Mouse (Mus musculus) midbrain, embryonic 12.5 days (tissue): ENCODE measurements around the gene Sf3b2. TPM values are rescaled to one million over a fixed set of nuclear protein-coding genes. Genes with fewer than 3 reads are reported as not detected.

Source experiments
- ATAC-seq: fragments of 200-750 bp; cut with Nextera tagmentation; 2 replicates; pipeline ENCODE4 v1.8.0; 2017; ENCODE audit warnings: low read depth, moderate TSS enrichment, moderate library complexity; ENCODE audit not compliant: low FRiP score
- H3K27ac ChIP-seq: fragments of 300-500 bp; sonication (generic); replicated peaks from 2 replicates; pipeline ENCODE4 v1.5.1; 2016; ENCODE audit warnings: mild to moderate bottlenecking
- H3K27me3 ChIP-seq: fragments of 300-500 bp; sonication (generic); 2 replicates; pipeline ENCODE4 v1.6.1; 2016; ENCODE audit warnings: mild to moderate bottlenecking
- H3K36me3 ChIP-seq: fragments of 300-500 bp; sonication (generic); 2 replicates; pipeline ENCODE4 v1.6.1; 2016
- H3K4me1 ChIP-seq: fragments of 300-500 bp; sonication (generic); 2 replicates; pipeline ENCODE4 v1.6.1; 2016
- H3K4me2 ChIP-seq: fragments of 300-500 bp; sonication (generic); replicated peaks from 2 replicates; pipeline ENCODE4 v1.6.1; 2016; ENCODE audit warnings: mild to moderate bottlenecking, moderate library complexity
- H3K4me3 ChIP-seq: fragments of 300-500 bp; sonication (generic); 2 replicates; pipeline ENCODE4 v1.5.1; 2016; ENCODE audit warnings: mild to moderate bottlenecking
- H3K9ac ChIP-seq: fragments of 300-500 bp; sonication (generic); replicated peaks from 2 replicates; pipeline ENCODE4 v1.6.1; 2016; ENCODE audit warnings: mild to moderate bottlenecking, moderate library complexity
- H3K9me3 ChIP-seq: fragments of 300-500 bp; sonication (generic); 2 replicates; pipeline ENCODE4 v1.6.1; 2016; ENCODE audit warnings: mild to moderate bottlenecking
- WGBS: fragments of 180-500 bp; shearing (Covaris S2); methylation state at CpG from one replicate; pipeline ENCODE4 v1.1.7; 2016; 5-methylcytosine and 5-hydroxymethylcytosine counted together
- polyA plus RNA-seq: library from polyadenylated mRNA; unstranded; fragments of >200 nt; fragmentation: Nextera tagmentation; extraction: Ambion mirVana; gene quantifications from 2 replicates; pipeline ENCODE4 v1.2.1, GENCODE M21; 2016

Gene Sf3b2
- polyA plus RNA-seq: 411 and 418 TPM in 2 replicates

- Histone ChIP-seq H3K4me2 (peak within 1 kb of the TSS; percentile 91), H3K9ac (peak within 1 kb of the TSS; percentile 85), H3K4me1 (peaks cover 39% of the 10 kb centered on the region), H3K27me3 (no peaks in the 10 kb centered on the region), H3K36me3 (peaks cover 31% of the 10 kb centered on the region), H3K27ac (peak within 1 kb of the TSS; percentile 89), H3K9me3 (no peaks in the 10 kb centered on the region), H3K4me3 (peak within 1 kb of the TSS; percentile 88)
- ATAC-seq: peak; percentile 93
- under 1% methylated on average over 46 of the region's 46 CpGs for WGBS
Observed at GRCm38 (mm10) chr19:5294972-5295735, at the start of gene Sf3b2. Gene Sf3b2, minus strand, starts transcription at chr19:5295455.

- H3K27me3 ChIP-seq: no peaks in the 10 kb centered on the region
- ATAC-seq: no peak
- no peaks in the 10 kb centered on the region for H3K9me3 ChIP-seq
- no peak overlapping the region for H3K4me2 ChIP-seq
- 89% methylated on average over 7 of the region's 7 CpGs for WGBS
- H3K27ac ChIP-seq: no peak overlapping the region
- no peaks in the 10 kb centered on the region for H3K36me3 ChIP-seq
- no peaks in the 10 kb centered on the region for H3K4me1 ChIP-seq
- H3K9ac ChIP-seq: no peak overlapping the region
- no peak overlapping the region for H3K4me3 ChIP-seq
Observed at GRCm38 (mm10) chr19:5341360-5341759, 46.1 kb upstream of the Sf3b2 start.

- no peaks in the 10 kb centered on the region for H3K36me3 ChIP-seq
- no peaks in the 10 kb centered on the region for H3K27me3 ChIP-seq
- no peak for ATAC-seq
- no peak overlapping the region for H3K4me2 ChIP-seq
- H3K27ac ChIP-seq: no peak overlapping the region
- WGBS: 20% methylated on average over 5 of the region's 5 CpGs
- H3K4me3 ChIP-seq: no peak overlapping the region
- H3K9me3 ChIP-seq: no peaks in the 10 kb centered on the region
- H3K4me1 ChIP-seq: no peaks in the 10 kb centered on the region
- H3K9ac ChIP-seq: no peak overlapping the region
Observed at GRCm38 (mm10) chr19:5337975-5338374, 42.7 kb upstream of the Sf3b2 start.

- H3K4me3 ChIP-seq: no peak within 1 kb of the TSS
- no peak within 1 kb of the TSS for H3K4me2 ChIP-seq
- H3K9ac ChIP-seq: no peak within 1 kb of the TSS
- no peak within 1 kb of the TSS for H3K27ac ChIP-seq
- WGBS: 90% methylated on average over 6 of the region's 6 CpGs
- ATAC-seq: no peak
- no peaks in the 10 kb centered on the region for H3K27me3 ChIP-seq
- H3K9me3 ChIP-seq: no peaks in the 10 kb centered on the region
- no peaks in the 10 kb centered on the region for H3K4me1 ChIP-seq
- no peaks in the 10 kb centered on the region for H3K36me3 ChIP-seq
Observed at GRCm38 (mm10) chr19:5335441-5335840, 40.2 kb upstream of the Sf3b2 start, which contains the start of gene Catsper1. Gene Catsper1, plus strand, starts transcription at chr19:5335741.

GRCm38 (mm10) chr19:5334741-5335140 is 39.5 kb upstream of the Sf3b2 start:
- Histone ChIP-seq H3K4me3 (no peak overlapping the region), H3K4me2 (no peak overlapping the region), H3K36me3 (no peaks in the 10 kb centered on the region), H3K27me3 (no peaks in the 10 kb centered on the region), H3K27ac (no peak overlapping the region), H3K9ac (no peak overlapping the region), H3K9me3 (no peaks in the 10 kb centered on the region), H3K4me1 (no peaks in the 10 kb centered on the region)
- WGBS: 80% methylated on average over 5 of the region's 5 CpGs
- ATAC-seq: no peak

GRCm38 (mm10) chr19:5327970-5328369 is 32.7 kb upstream of the Sf3b2 start:
- H3K27ac ChIP-seq: no peak overlapping the region
- H3K4me1 ChIP-seq: no peaks in the 10 kb centered on the region
- H3K9me3 ChIP-seq: no peaks in the 10 kb centered on the region
- 72% methylated on average over 19 of the region's 19 CpGs for WGBS
- no peak for ATAC-seq
- H3K4me3 ChIP-seq: no peak overlapping the region
- H3K4me2 ChIP-seq: no peak overlapping the region
- H3K27me3 ChIP-seq: no peaks in the 10 kb centered on the region
- H3K9ac ChIP-seq: no peak overlapping the region
- no peaks in the 10 kb centered on the region for H3K36me3 ChIP-seq

GRCm38 (mm10) chr19:5323801-5324200 is 28.5 kb upstream of the Sf3b2 start:
- no peak for ATAC-seq
- H3K9me3 ChIP-seq: no peaks in the 10 kb centered on the region
- no peaks in the 10 kb centered on the region for H3K27me3 ChIP-seq
- H3K9ac ChIP-seq: no peak overlapping the region
- H3K4me2 ChIP-seq: no peak overlapping the region
- 64% methylated on average over 17 of the region's 17 CpGs for WGBS
- no peaks in the 10 kb centered on the region for H3K36me3 ChIP-seq
- no peak overlapping the region for H3K4me3 ChIP-seq
- no peak overlapping the region for H3K27ac ChIP-seq
- no peaks in the 10 kb centered on the region for H3K4me1 ChIP-seq

- no peaks in the 10 kb centered on the region for H3K36me3 ChIP-seq
- no peak for ATAC-seq
- no peak overlapping the region for H3K4me3 ChIP-seq
Observed at GRCm38 (mm10) chr19:5313189-5313588, 17.9 kb upstream of the Sf3b2 start.

GRCm38 (mm10) chr19:5309025-5309424 is 13.8 kb upstream of the Sf3b2 start:
- Histone ChIP-seq H3K27me3 (peaks cover 19% of the 10 kb centered on the region), H3K4me2 (no peak overlapping the region), H3K4me3 (no peak overlapping the region), H3K27ac (no peak overlapping the region), H3K4me1 (no peaks in the 10 kb centered on the region), H3K9me3 (peaks cover 2% of the 10 kb centered on the region; the same call in 1 of the 2 replicates), H3K36me3 (peaks cover 36% of the 10 kb centered on the region), H3K9ac (no peak overlapping the region)
- ATAC-seq: no peak
- 79% methylated on average over 7 of the region's 7 CpGs for WGBS

More at GRCm38 (mm10) chr19:5313189-5313588, 17.9 kb upstream of the Sf3b2 start:
- WGBS: 90% methylated on average over 8 of the region's 8 CpGs
- H3K4me1 ChIP-seq: no peaks in the 10 kb centered on the region
- no peak overlapping the region for H3K9ac ChIP-seq
- H3K9me3 ChIP-seq: peaks cover 2% of the 10 kb centered on the region; the same call in 1 of the 2 replicates
- H3K27ac ChIP-seq: no peak overlapping the region
- H3K4me2 ChIP-seq: no peak overlapping the region
- no peaks in the 10 kb centered on the region for H3K27me3 ChIP-seq

GRCm38 (mm10) chr19:5306968-5307734 is 11.9 kb upstream of the Sf3b2 start:
- Histone ChIP-seq H3K4me2 (peak overlapping the region; percentile 34; the same call in 1 of the 2 replicates), H3K36me3 (peaks cover 54% of the 10 kb centered on the region), H3K9ac (0 out of 2 replicates have a peak overlapping the region, but pooled peaks have one; percentile 20), H3K4me1 (no peaks in the 10 kb centered on the region), H3K4me3 (0 out of 2 replicates have a peak overlapping the region, but pooled peaks have one; percentile 13), H3K27me3 (peaks cover 19% of the 10 kb centered on the region), H3K27ac (no peak overlapping the region), H3K9me3 (peaks cover 2% of the 10 kb centered on the region; the same call in 1 of the 2 replicates)
- WGBS: 46% methylated on average over 98 of the region's 98 CpGs
- ATAC-seq: no peak

- no peak overlapping the region for H3K27ac ChIP-seq
- H3K36me3 ChIP-seq: peaks cover 54% of the 10 kb centered on the region
- H3K4me3 ChIP-seq: no peak overlapping the region
- H3K4me2 ChIP-seq: no peak overlapping the region
- WGBS: 88% methylated on average over 6 of the region's 6 CpGs
- H3K9me3 ChIP-seq: peaks cover 2% of the 10 kb centered on the region; the same call in 1 of the 2 replicates
- no peak overlapping the region for H3K9ac ChIP-seq
- ATAC-seq: no peak
- peaks cover 19% of the 10 kb centered on the region for H3K27me3 ChIP-seq
- no peaks in the 10 kb centered on the region for H3K4me1 ChIP-seq
Observed at GRCm38 (mm10) chr19:5306279-5306678, 11.0 kb upstream of the Sf3b2 start.

GRCm38 (mm10) chr19:5302455-5302854 is 7.2 kb upstream of the Sf3b2 start:
- Histone ChIP-seq H3K9me3 (no peaks in the 10 kb centered on the region), H3K4me2 (no peak overlapping the region), H3K9ac (no peak overlapping the region), H3K27me3 (peaks cover 13% of the 10 kb centered on the region), H3K4me1 (peaks cover 19% of the 10 kb centered on the region), H3K27ac (no peak overlapping the region), H3K4me3 (no peak overlapping the region), H3K36me3 (peaks cover 48% of the 10 kb centered on the region)
- 14% methylated on average over 4 of the region's 4 CpGs for WGBS
- no peak for ATAC-seq
